Comparison of ENCODE assay signal across 8 mouse cellular contexts in the genomic region with DNA sequence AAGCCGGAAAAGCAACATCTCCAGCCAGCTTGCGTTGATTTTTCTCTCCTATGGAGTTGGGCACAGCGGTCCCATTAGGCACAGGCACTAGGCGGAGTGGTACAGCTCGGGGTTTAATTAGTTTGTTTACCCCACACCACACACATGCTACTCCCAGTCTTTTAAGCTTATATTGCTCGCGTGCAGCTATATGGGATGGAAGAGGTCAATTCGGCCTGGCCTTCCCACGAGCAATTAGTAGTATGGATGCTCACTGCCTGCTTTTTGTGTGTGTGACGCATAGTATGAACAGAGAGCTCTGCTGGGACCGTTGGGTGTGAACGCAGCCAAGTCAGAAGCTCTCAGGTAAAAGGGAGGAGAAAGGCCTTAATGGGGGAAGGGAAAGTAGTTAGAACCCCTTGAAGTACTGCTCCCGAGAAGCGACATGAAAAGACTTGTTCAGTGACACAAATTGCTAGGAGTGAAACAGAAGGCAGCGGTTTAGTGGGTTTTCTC. TPM values are rescaled to one million over a fixed set of nuclear protein-coding genes. Genes with fewer than 3 reads are reported as not detected.
A peak's percentile ranks its signal among the peaks of the same experiment; 100 is the strongest.
DNase-seq lines count a peak whose midpoint lies in the region; ATAC-seq and TF ChIP-seq lines count a peak whose summit lies in the region.

No protein-coding gene starts in this region.

- H3K4me2 ChIP-seq in CH12.LX (ENCODE audit: insufficient read depth, low read depth, poor library complexity, severe bottlenecking), result peak overlapping the region; percentile 34
- peak overlapping the region; percentile 82 for H3K4me2 ChIP-seq in hindbrain, postnatal 0 days (ENCODE audit: low read depth, low read length)
- H3K4me2 ChIP-seq in neural tube, embryonic 12.5 days (replicated peaks), result peak overlapping the region; percentile 64

- ATAC-seq in hindbrain, postnatal 0 days, result peak; percentile 38
- ATAC-seq in neural tube, embryonic 12.5 days (ENCODE audit: low FRiP score, low read depth), result peak; percentile 27; the same call in 1 of the 2 replicates
- no peak for ATAC-seq in inflammation-experienced regulatory T-cells, adult 6 months

- H3K27ac ChIP-seq in gastrocnemius, adult 2 months, result peak overlapping the region; percentile 16; the same call in 1 of the 2 replicates
- no peak overlapping the region for H3K27ac ChIP-seq in CH12.LX (ENCODE audit: insufficient read depth, low read depth)
- H3K27ac ChIP-seq in hindbrain, postnatal 0 days, result peak overlapping the region; percentile 83
- 0 out of 2 replicates have a peak overlapping the region, but pooled peaks have one; percentile 7 for H3K27ac ChIP-seq in neural tube, embryonic 12.5 days

- no peaks in the 10 kb centered on the region for H3K79me2 ChIP-seq in CH12.LX (replicated peaks; ENCODE audit: control insufficient read depth, extremely low read depth, insufficient read depth, poor library complexity, severe bottlenecking)

- H3K4me3 ChIP-seq in gastrocnemius, adult 2 months, result peak overlapping the region; percentile 57
- H3K4me3 ChIP-seq in CH12.LX (replicated peaks in 1 of 3; ENCODE audit: low read depth in 2 of 3, low read length in 2 of 3, poor library complexity in 1 of 3), result no peak overlapping the region
- peak overlapping the region; percentile 63 for H3K4me3 ChIP-seq in hindbrain, postnatal 0 days (ENCODE audit: low read length)
- H3K4me3 ChIP-seq in neural tube, embryonic 12.5 days, result peak overlapping the region; percentile 44

- peaks cover 0 to 3% of the 10 kb centered on the region in 2 experiments; a peak in 1 of 4 replicates for H3K4me1 ChIP-seq in CH12.LX (ENCODE audit: control insufficient read depth in 1 of 2, insufficient read depth in 2 of 2)
- peaks cover 27% of the 10 kb centered on the region for H3K4me1 ChIP-seq in hindbrain, postnatal 0 days (ENCODE audit: insufficient read depth, low read length)
- peaks cover 30% of the 10 kb centered on the region for H3K4me1 ChIP-seq in neural tube, embryonic 12.5 days

- no peak for TF ChIP-seq POLR2A in CH12.LX (IDR thresholded peaks at IDR 0.05; ENCODE audit: low read depth, low read length)

- 6% methylated on average over 15 of the region's 15 CpGs for WGBS in hindbrain, postnatal 0 days
- 7% methylated on average over 15 of the region's 15 CpGs for WGBS in neural tube, embryonic 12.5 days

- H3K9me3 ChIP-seq in CH12.LX (replicated peaks; ENCODE audit: low read length), result no peaks in the 10 kb centered on the region
- H3K9me3 ChIP-seq in hindbrain, postnatal 0 days (ENCODE audit: low read length), result no peaks in the 10 kb centered on the region
- H3K9me3 ChIP-seq in neural tube, embryonic 12.5 days, result 0 out of 2 replicates have a peak, but pooled peaks cover 3% of the 10 kb centered on the region

- intact Hi-C loops in gastrocnemius, adult 2 months (cut with DNase I), result no loop called here
- intact Hi-C loops in gastrocnemius, postnatal 14 days (cut with DNase I; ENCODE audit: low total_unique reads), result no loop called here

- no peak for TF ChIP-seq EP300 in CH12.LX (IDR thresholded peaks at IDR 0.05; ENCODE audit: low read length)

- TF ChIP-seq CTCF in gastrocnemius, adult 2 months (IDR thresholded peaks at IDR 0.05), result no peak
- TF ChIP-seq CTCF in CH12.LX (conservative IDR thresholded peaks at IDR 0.05 in 1 of 2, IDR thresholded peaks at IDR 0.05 in 1 of 2; ENCODE audit: low read depth in 2 of 2, low read length in 2 of 2), result no peak
- no peak for TF ChIP-seq CTCF in hindbrain, postnatal 0 days (IDR thresholded peaks at IDR 0.05; ENCODE audit: low read depth)

- H3K36me3 ChIP-seq in CH12.LX (replicated peaks in 1 of 2; ENCODE audit: control insufficient read depth in 1 of 2, insufficient read depth in 1 of 2, low read length in 1 of 2), result no peaks in the 10 kb centered on the region
- H3K36me3 ChIP-seq in hindbrain, postnatal 0 days (ENCODE audit: insufficient read depth, low read length), result no peaks in the 10 kb centered on the region
- 0 out of 2 replicates have a peak, but pooled peaks cover 2% of the 10 kb centered on the region for H3K36me3 ChIP-seq in neural tube, embryonic 12.5 days

- TF ChIP-seq RAD21 in CH12.LX (IDR thresholded peaks at IDR 0.05; ENCODE audit: low read depth, low read length), result no peak

- H3K9ac ChIP-seq in CH12.LX (ENCODE audit: insufficient read depth, low read depth), result no peak overlapping the region
- H3K9ac ChIP-seq in hindbrain, postnatal 0 days (replicated peaks; ENCODE audit: low read length), result peak overlapping the region; percentile 71
- peak overlapping the region; percentile 56 for H3K9ac ChIP-seq in neural tube, embryonic 12.5 days

- dilution Hi-C loops in CH12.LX (cut with MboI; ENCODE audit: extremely low pct_ligation_motif_present, extremely low pct_unique_long_range_greater_than_20kb, low sequenced_read_pairs), result no loop called here

- no peak for DNase-seq in gastrocnemius, adult 2 months
- no peak for DNase-seq in gastrocnemius, postnatal 14 days
- no peak for DNase-seq in CH12.LX (ENCODE audit: extremely low read depth)
- peak; percentile 35 for DNase-seq in embryo, embryonic 10 days (ENCODE audit: low spot score)
- peak; percentile 59 for DNase-seq in hindbrain, postnatal 0 days (ENCODE audit: low spot score)
- no peak for DNase-seq in natural killer cell, adult 2 months (ENCODE audit: low spot score in 2 of 2)

- no peaks in the 10 kb centered on the region for H3K27me3 ChIP-seq in CH12.LX (replicated peaks)
- no peaks in the 10 kb centered on the region for H3K27me3 ChIP-seq in hindbrain, postnatal 0 days (ENCODE audit: insufficient read depth, low read length)
- no peaks in the 10 kb centered on the region for H3K27me3 ChIP-seq in neural tube, embryonic 12.5 days (replicated peaks)

- in situ Hi-C loops in CH12.LX (cut with MboI; ENCODE audit: low pct_ligation_motif_present, low pct_unique_long_range_greater_than_20kb, low sequenced_read_pairs), result no loop called here

TF ChIP-seq in CH12.LX, 34 proteins besides CTCF, POLR2A, EP300 and RAD21:
- TF ChIP-seq HCFC1 (IDR thresholded peaks at IDR 0.05; ENCODE audit: low read depth, low read length), result no peak
- TF ChIP-seq ELF1 (IDR thresholded peaks at IDR 0.05; ENCODE audit: low read depth, low read length), result no peak
- TF ChIP-seq E2F4 (IDR thresholded peaks at IDR 0.05; ENCODE audit: insufficient replicate concordance, low read depth, low read length), result no peak
- no peak for TF ChIP-seq MAZ (IDR thresholded peaks at IDR 0.05; ENCODE audit: low read depth, low read length)
- no peak for TF ChIP-seq NRF1 (IDR thresholded peaks at IDR 0.05; ENCODE audit: low read depth, low read length)
- TF ChIP-seq ZKSCAN1 (IDR thresholded peaks at IDR 0.05; ENCODE audit: borderline replicate concordance, low read depth, low read length), result no peak
- TF ChIP-seq JUND (conservative IDR thresholded peaks at IDR 0.05; ENCODE audit: low read depth, low read length), result no peak
- TF ChIP-seq UBTF (IDR thresholded peaks at IDR 0.05; ENCODE audit: low read depth, low read length), result no peak
- no peak for TF ChIP-seq KAT2A (IDR thresholded peaks at IDR 0.05; ENCODE audit: insufficient replicate concordance, low read length)
- no peak for TF ChIP-seq ZNF384 (IDR thresholded peaks at IDR 0.05; ENCODE audit: low read depth, low read length)
- no peak for TF ChIP-seq MAX (IDR thresholded peaks at IDR 0.05; ENCODE audit: low read length)
- TF ChIP-seq MXI1 (IDR thresholded peaks at IDR 0.05; ENCODE audit: low read depth, low read length), result no peak
- TF ChIP-seq IRF4 (IDR thresholded peaks at IDR 0.05; ENCODE audit: low read depth, low read length), result no peak
- TF ChIP-seq CHD2 (IDR thresholded peaks at IDR 0.05; ENCODE audit: low read length), result no peak
- no peak for TF ChIP-seq ZC3H11A (IDR thresholded peaks at IDR 0.05; ENCODE audit: low read depth, low read length)
- no peak for TF ChIP-seq POLR2AphosphoS2 (IDR thresholded peaks at IDR 0.05; ENCODE audit: low read depth, low read length)
- TF ChIP-seq USF2 (conservative IDR thresholded peaks at IDR 0.05; ENCODE audit: low read depth, low read length), result no peak
- no peak for TF ChIP-seq SMC3 (IDR thresholded peaks at IDR 0.05; ENCODE audit: low read depth, low read length)

RNA-seq across cellular contexts. Expression of a gene that starts 1.6 kb away (rescaled TPM):
- 10 to 100 TPM; 25.6 to 37.0 TPM for total RNA-seq in gastrocnemius, adult 2 months (2021)
- 10 to 100 TPM; 40.3 to 48.2 TPM for total RNA-seq in gastrocnemius, postnatal 14 days (2021)
- 0.38 and 0.42 TPM in 2 replicates for total RNA-seq in CH12.LX (2012; rRNA removed)
- 0.09 and 0.12 TPM in 2 replicates for total RNA-seq in CH12.LX (2014; rRNA removed)
- 0.30 and 0.33 TPM in 2 replicates for polyA plus RNA-seq in CH12.LX (2012; ENCODE audit: insufficient read length, low read depth)
- 77.3 and 87.2 TPM in 2 replicates for total RNA-seq in hindbrain, postnatal 0 days (2014; rRNA removed)
- 19.9 and 21.3 TPM in 2 replicates for polyA plus RNA-seq in hindbrain, postnatal 0 days (2015; fragmentation: Nextera tagmentation; extraction: Ambion mirVana)
- polyA plus RNA-seq in neural tube, embryonic 12.5 days (2016; fragmentation: Nextera tagmentation; extraction: Ambion mirVana), result 27.6 and 29.5 TPM in 2 replicates
- under 1 TPM; 0.06 to 0.44 (median 0.09) TPM for polyA plus RNA-seq in inflammation-experienced regulatory T-cells, adult 6 months (2017; shearing (Covaris generic))

Comparison
In these comparisons a context has a peak if more than half of its experiments do, and no peak if none do; other contexts are left out.
1. DNase-seq: peak in embryo, embryonic 10 days (single experiment) and hindbrain, postnatal 0 days (single experiment); none in gastrocnemius, adult 2 months (single experiment), gastrocnemius, postnatal 14 days (single experiment), CH12.LX (single experiment) and natural killer cell, adult 2 months (0 of 2).
2. H3K4me3 ChIP-seq: peak in gastrocnemius, adult 2 months (single experiment), hindbrain, postnatal 0 days (single experiment) and neural tube, embryonic 12.5 days (single experiment); none in CH12.LX (0 of 3).
3. RNA of a gene that starts 1.6 kb away (total RNA-seq): 77.3 to 87.2 TPM in hindbrain, postnatal 0 days, 40.3 to 48.2 TPM in gastrocnemius, postnatal 14 days and 25.6 to 37.0 TPM in gastrocnemius, adult 2 months; 0.09 to 0.42 TPM in CH12.LX; every median in the first group is over 10 times any median in the second.
4. Peak in every context shown above with its lines, with median percentiles within 50 percentile points of each other: H3K4me2 ChIP-seq.